Mouse (Mus musculus): ENCODE results near the gene Cacng8. TPM values are rescaled to one million over a fixed set of nuclear protein-coding genes. Genes with fewer than 3 reads are reported as not detected.
"Not testable (repeated sequence)": the region's sequence is repeated elsewhere in the genome, so short reads cannot be mapped to it uniquely, and the experiment has no call there.

Gene Cacng8
- total RNA-seq, 2 experiments from 2014 or later, result 161 to 164 TPM

DNA sequence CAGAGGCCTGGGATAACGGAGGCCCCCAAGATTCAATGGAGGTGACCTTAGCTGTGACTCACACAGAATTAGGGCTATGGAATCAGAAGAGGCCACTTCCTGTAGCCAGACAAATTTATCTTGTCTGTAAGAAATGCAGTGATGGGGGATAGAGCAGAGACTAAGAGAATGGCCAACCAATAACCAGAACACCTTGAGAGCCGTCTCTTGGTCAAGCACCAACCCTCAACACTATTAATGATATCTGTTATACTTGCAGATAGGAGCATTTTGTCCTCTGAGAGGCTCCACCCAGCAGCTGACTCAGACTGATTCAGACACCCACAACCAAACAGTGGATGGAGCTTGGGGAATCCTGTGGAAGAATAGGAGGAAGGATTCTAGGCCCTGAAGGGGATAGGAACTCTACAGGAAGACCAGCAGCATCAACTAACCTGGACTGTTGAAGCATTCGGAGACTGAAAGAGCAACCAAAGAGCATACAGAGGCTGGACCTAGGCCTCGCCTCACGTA, 5.6 kb upstream of the Cacng8 start:
- intact Hi-C loops (cut with DNase I), result no loop called here
- no peak for DNase-seq (ENCODE audit: extremely low spot score in 1 of 2, low spot score in 2 of 2)

DNA sequence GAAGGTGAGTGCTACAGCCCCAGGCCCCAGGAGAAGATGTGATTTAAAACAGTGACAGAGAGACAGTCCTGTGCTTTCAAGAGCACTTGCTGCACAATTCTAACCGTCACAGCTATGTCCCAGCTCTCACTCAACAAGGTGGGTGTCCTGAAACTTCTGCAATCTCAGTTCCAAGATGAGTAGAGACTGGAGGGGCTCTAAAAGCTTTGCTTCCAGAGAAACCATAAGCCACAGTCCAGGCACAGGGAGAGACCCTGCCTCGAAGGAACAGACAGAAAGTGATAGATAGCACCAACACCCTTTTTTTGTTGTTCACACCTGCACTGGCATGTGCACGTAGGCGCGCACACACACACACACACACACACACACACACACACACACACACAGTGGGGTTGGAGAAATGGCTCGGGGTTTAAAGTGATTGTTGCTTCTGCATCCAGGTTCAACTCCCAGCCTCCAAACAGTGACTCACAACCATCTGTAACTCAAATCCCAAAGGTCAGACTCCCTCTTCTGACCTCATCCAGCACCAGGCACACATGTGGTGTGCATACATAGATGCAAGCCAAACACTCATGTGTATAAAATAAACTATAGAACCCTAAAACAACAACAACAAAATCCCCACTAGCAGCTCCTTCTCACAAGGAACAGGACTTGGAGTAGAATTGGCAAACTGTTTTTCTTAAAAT, 4.3 kb upstream of the Cacng8 start:
- DNase-seq (ENCODE audit: extremely low spot score in 1 of 2, low spot score in 2 of 2), result no peak
- intact Hi-C loops (cut with DNase I), result no loop called here

DNA sequence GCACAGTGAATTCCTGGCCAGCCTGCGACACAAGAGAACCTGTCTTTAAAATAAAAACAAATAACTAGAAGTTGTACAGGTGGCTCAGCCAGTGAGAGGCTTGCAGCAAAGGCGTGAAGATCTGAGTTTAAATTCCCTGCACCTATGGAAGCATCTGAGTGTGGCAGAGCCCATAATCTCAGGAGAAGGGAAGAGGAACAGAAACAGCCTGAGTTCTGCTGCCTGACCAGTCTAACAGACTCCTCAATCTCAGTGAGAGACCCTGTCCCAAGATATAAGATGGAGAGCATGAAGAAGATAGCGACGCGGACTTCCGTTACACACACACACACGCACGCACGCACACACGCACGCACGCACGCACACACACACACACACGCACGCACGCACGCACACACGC, 2.7 kb upstream of the Cacng8 start:
- DNase-seq (ENCODE audit: extremely low spot score in 1 of 2, low spot score in 2 of 2), result no peak
- intact Hi-C loops (cut with DNase I), result no loop called here

DNA sequence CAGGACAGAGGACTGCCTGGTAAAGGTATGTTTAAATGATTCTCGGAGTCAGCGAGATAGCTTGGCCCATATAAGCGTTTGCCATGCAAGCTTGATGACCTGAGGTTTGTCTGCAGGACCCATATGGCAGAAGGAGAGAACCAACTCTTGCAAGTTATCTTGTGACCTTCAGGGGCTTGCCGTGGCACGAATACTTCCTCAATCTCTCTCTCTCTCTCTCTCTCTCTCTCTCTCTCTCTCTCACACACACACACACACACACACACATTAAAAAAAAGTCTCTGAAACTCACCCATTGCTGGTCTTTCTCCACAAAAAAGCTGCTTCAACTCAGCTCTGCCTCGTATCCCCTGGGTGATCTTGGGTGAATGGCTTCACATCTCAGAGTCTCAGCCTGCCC, 1.6 kb upstream of the Cacng8 start:
- DNase-seq (ENCODE audit: extremely low spot score in 1 of 2, low spot score in 2 of 2), result no peak
- intact Hi-C loops (cut with DNase I), result no loop called here

DNA sequence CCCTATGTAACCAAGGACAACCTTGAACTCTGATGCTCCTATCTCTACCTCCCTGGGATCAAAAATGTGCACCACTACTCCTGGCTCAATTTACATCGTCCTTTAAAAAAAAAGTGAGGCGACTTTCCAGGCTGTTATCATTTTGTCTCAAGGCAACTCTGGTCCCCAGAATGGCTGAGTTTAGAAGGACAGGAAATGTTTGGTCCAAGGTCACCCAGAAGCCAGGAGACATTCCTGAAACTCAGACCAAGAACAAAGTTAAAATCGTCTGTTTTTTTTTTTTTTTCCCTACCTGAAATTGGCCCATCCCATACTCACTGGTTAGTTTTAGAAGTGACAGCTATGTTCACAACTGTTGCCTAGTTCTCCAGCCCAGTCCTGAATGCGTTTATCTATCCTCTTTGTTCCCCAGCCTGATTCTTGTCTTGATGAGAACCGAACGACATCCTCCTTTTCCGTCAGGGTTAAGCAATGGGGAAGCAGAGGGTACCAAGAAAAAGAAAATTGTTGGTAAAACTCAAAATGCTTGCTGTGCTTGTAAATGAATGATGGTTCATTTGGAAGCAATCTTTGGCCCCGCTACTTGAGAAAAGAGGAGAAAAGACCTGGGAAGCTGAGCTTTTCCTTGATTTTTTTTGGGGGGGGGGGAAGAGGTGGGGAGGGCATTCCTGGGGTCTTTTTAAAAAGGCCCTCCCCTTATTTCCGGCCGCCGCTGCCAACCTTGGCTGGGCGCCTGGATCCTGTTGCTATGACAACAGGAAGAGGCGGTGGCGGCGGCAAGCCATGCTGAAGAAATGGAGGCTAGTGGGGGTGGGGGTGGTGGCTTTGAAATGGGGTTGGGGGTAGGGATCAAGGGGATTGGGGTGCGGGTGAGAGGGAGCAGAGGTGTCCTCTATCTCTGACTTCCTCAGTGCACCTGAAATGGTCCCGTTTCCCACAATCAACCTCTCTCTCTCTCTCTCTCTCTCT, 755 bp upstream of the Cacng8 start:
- peak; percentile 75 to 90 for DNase-seq (ENCODE audit: extremely low spot score in 1 of 2, low spot score in 2 of 2)
- intact Hi-C loops (cut with DNase I), result no loop called here

DNA sequence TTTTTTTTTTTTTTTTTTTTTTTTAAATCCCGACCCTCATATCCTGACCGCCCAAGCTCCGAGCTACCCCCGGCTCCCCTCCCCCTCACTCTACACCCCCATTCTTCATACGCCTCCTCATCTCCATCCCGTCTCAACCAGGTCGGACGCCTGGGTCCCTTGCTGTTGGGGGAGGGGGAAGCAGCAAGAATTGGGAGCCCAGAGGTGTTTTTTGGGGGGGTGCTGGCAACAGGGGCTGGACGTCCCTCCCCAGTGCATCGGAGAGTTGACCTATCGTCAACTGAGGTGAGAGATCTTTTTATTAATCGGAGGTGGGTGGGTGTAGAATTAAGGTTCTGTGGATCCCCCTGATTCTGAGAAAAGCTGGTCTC, 583 bp downstream of the Cacng8 start:
- DNase-seq (ENCODE audit: extremely low spot score in 1 of 2, low spot score in 2 of 2), result peak in 1 of 2 experiments; percentile 60
- intact Hi-C loops (cut with DNase I), result no loop called here

DNA sequence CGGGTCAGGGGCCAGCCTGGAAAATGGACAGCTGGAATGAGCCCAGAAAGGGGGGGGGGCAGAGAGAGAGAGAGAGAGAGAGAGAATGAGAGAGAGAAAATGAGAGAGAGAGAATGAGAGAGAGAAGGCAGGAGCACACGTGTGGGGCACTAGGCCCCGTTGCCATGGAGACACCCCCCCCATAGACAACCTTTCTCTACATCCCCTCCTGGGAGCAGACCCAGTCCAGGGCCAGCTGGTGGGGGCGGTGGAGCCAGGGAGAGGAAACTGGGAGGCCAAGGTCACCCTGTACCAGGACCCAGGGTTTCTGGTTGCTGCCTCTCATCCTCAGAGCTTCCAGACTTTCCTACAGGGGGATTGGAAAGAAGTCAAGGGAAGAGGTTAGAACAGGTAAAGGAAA, 1.3 kb downstream of the Cacng8 start:
- DNase-seq (ENCODE audit: extremely low spot score in 1 of 2, low spot score in 2 of 2), result peak in 1 of 2 experiments; percentile 69

DNA sequence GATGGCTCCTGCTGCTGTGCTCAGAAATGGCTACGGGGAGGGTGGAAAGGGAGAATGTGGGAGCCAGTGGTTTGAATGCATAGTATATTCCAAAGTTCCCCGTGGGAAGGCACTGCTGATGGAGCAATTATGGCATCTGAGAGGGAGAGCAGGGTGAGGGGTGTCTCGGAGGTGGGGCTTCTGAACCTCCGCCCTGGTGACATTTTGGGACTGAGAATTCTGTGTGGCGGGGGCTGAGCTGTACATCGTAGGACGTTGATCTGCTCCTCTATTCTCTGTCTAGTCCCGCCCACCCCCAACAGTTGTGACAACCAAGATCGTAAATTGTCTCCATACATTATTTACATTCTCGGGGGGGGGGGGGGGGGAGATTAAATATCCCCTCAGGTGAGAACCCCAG, 6.9 kb downstream of the Cacng8 start:
- intact Hi-C loops (cut with DNase I), result no loop called here
- no peak for DNase-seq (ENCODE audit: extremely low spot score in 1 of 2, low spot score in 2 of 2)

More for the DNA sequence above, 1.3 kb downstream of the Cacng8 start:
- intact Hi-C loops (cut with DNase I), result no loop called here

DNA sequence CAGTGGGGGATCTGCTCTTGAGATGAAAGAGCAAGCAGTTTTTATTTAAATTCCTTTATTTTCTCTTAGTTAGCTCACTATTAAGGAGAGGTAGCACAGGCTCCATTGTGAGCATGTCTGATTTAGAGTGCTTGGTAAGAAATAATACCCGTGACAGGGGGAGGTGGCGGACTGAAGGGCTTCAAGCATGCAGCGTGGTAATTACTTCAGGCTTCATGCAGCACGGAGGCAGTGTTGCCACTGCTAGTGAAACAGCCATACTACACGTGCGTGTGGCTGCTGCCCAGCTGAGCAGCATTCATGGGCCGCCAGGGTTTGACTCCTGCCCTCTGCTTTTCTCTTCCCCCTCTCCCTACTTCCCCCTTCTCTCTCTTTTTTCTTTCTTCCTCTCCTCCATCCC, 7.3 kb downstream of the Cacng8 start:
- intact Hi-C loops (cut with DNase I), result no loop called here

DNA sequence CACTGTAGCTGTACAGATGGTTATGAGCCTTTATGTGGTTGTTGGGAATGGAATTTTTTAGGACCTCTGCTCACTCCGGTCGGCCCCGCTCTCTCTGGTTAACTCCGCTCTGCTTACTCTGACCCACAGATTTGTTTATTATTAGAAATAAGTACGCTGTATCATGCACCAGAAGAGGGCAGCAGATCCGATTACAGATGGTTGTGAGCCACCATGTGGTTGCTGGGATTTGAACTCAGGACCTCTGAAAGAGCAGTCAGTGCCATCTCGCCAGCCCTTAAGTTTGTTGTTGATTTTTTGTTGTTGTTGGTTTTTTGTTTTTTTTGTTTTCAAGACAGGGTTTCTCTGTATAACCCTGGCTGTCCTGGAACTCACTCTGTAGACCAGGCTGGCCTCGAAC, 7.9 kb downstream of the Cacng8 start:
- intact Hi-C loops (cut with DNase I); DNase-seq (ENCODE audit: extremely low spot score in 1 of 2, low spot score in 2 of 2): not testable (repeated sequence)

More for the DNA sequence above, 7.3 kb downstream of the Cacng8 start:
- DNase-seq (ENCODE audit: extremely low spot score in 1 of 2, low spot score in 2 of 2), result no peak

DNA sequence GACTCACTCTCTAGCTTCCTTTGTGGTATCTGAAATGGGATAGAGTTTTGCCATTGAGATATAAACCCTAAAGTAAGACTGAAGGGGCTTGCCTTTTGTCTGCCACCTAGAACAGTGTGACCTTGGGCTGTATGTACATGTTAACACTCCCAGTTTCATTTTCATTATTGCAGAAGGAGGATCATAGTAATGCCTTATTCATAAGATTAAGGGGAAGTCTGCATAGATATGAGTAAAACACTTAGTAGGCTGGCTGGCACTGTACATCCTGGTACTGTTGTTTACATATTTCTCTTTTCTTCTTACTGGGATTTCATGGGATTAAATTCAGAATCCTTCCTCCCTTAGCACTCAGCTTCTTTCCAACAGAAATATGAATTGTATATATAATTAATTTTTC, 9.5 kb downstream of the Cacng8 start:
- intact Hi-C loops (cut with DNase I), result no loop called here
- DNase-seq (ENCODE audit: extremely low spot score in 1 of 2, low spot score in 2 of 2), result no peak

DNA sequence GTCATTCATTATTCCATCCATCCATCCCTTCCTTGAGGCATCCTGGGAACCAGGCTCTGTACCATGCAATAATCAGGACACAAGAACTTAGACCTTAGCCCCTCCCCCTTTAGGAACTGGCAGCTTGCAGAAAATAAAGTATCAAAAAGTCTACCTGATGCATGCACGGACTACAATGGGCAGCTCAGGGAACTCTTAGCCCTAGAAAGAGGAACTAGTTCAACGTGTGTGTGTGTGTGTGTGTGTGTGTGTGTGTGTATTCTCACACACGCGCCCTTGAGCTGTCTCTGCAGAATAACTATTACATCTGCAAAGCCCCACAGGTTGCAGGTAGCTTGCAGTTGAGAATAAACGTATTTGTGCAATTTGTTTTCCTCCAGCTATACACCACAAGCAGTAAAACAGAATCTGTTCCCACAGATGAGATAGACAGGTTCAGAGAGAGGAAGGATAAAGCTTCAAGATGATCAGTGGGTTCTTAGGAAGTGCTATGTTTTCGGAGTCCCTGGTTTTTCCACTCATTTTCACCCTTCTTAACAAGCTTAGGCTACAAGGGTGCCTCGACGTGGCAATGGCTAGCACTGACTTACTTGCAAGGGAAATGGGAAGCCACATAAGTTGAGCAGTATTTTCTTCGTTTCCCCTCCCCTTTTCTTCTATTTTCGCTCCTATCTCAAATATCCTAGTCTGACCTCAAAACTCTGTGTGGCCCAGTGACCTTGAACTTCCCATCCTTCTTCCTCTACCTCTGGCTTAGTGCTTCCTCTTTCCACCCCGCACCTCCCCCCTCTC, 19.4 kb downstream of the Cacng8 start:
- intact Hi-C loops (cut with DNase I), result no loop called here
- no peak for DNase-seq (ENCODE audit: extremely low spot score in 1 of 2, low spot score in 2 of 2)

DNA sequence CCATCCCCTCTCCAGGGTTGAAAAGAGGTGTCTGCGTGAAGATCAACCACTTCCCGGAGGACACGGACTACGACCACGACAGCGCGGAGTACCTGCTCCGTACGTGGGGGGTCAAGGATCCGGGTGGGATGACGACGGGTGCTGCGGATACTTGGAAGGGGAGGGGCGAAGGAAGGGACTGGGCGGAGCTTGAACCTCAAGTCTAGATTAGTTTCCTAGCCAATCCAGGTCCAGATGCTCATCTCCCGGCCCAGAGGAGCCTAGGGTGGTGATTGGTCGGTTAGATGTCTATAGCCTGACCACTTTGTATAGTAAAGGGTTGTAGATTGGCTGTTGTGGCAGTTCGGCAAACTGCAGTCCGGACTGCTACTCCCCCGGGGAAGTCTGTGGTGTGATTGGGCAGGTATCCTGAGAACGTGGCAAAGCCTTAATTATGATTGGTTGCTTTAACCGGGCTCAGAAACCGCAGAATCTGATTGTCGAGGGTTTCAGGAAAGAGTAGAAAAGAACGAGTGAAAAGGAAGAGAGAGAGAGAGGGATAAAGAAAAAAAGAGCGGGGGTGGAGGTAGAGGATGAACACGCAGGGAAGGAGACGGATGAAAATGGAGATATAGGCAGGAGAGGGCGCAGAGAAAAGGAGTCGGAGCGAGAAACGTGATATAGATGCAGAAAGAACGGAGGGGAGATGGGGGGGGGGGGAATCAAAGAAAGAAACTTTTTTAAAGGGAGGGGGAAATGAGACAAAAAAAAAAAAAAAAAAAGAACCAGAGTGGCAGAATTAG, 20.9 kb downstream of the Cacng8 start:
- DNase-seq (ENCODE audit: extremely low spot score in 1 of 2, low spot score in 2 of 2), result peak; percentile 59 to 62
- intact Hi-C loops (cut with DNase I), result no loop called here

DNA sequence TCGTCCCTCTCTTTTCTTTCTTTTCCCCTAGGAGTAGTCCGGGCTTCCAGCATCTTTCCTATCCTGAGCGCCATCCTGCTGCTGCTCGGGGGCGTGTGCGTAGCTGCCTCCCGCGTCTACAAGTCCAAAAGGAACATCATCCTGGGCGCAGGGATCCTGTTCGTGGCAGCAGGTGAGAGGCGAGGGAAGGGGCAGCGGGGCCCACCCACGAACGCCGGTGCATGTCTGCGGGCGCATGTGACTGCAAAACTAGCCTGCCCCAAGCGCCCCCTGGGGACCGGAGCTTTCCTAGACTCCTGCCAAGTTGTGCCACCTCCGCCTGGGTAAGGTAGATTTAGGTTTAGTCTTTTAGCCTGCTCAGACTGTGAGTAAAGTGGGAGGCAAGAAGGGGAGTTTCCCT, 21.6 kb downstream of the Cacng8 start:
- DNase-seq (ENCODE audit: extremely low spot score in 1 of 2, low spot score in 2 of 2), result peak in 1 of 2 experiments; percentile 65
- intact Hi-C loops (cut with DNase I), result no loop called here

DNA sequence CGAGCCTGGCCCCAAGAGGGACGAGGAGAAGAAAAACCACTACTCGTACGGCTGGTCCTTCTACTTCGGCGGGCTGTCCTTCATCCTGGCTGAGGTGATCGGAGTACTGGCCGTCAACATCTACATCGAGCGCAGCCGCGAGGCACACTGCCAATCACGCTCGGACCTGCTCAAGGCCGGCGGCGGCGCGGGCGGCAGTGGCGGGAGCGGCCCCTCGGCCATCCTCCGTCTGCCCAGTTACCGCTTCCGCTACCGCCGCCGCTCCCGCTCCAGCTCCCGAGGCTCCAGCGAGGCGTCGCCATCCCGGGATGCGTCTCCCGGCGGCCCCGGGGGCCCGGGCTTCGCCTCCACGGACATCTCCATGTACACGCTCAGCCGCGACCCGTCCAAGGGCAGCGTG, 24.4 kb downstream of the Cacng8 start:
- intact Hi-C loops (cut with DNase I), result no loop called here
- DNase-seq (ENCODE audit: extremely low spot score in 1 of 2, low spot score in 2 of 2), result peak in 1 of 2 experiments; percentile 72

DNA sequence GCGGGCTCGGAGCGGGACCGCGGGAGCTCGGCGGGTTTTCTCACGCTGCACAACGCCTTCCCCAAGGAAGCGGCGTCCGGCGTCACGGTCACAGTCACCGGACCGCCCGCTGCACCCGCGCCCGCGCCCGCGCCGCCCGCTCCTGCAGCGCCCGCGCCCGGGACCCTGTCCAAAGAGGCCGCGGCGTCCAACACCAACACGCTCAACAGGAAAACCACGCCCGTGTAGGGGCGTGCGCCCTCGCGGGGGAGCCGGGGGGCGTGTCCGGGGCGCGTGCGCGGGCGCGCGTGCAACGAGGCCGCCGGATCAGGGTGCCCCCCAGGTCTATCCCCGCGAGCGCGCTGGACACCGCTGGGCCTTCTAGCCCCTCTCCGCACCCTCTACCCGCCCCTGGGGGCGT, 24.9 kb downstream of the Cacng8 start:
- intact Hi-C loops (cut with DNase I), result no loop called here
- peak in 1 of 2 experiments; percentile 71 for DNase-seq (ENCODE audit: extremely low spot score in 1 of 2, low spot score in 2 of 2)

DNA sequence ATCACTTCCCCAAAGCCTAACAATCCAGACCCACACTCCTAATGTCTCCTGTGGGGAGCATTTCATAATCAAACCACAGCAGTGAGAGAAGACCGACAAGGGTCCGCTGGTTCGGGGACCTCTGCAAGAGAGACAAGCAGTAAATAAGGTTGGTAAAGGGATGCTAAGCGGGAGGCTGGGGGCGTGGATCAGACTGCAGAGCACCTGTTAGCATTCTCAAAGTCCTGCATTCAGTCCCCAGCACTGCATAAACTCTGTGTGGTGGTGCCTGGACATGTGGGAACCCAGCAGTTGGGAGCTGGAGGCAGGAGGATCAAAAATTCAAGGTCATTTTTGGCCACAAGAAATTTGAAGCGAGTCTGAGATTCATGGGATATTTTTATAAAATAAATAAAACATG, 29.5 kb downstream of the Cacng8 start:
- intact Hi-C loops (cut with DNase I), result no loop called here
- no peak for DNase-seq (ENCODE audit: extremely low spot score in 1 of 2, low spot score in 2 of 2)

DNA sequence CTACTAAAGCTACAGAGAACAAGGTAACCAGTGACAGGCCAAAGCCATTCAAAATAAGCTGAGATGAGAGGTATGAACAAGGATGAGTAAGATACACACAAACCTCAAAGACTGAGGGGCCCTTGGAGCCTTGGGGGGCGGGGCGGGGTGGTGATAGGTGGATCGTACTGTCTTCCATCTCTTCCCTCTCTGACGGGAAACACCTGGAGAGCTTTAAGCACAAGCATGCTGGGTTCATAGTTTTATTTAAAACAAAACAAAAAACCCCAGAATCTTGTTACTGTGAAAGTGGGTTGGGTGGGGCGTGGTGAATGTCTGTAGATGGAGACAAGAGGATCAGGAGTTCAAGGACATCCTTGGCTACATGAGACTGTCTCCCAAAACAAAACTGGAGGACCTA, 30.0 kb downstream of the Cacng8 start:
- intact Hi-C loops (cut with DNase I), result no loop called here
- no peak for DNase-seq (ENCODE audit: extremely low spot score in 1 of 2, low spot score in 2 of 2)
